Mouse (Mus musculus) intestine, embryonic 16.5 days (tissue): ENCODE measurements around the gene AA467197. TPM values are rescaled to one million over a fixed set of nuclear protein-coding genes. Genes with fewer than 3 reads are reported as not detected.

Experiments
- ATAC-seq: fragments of 200-750 bp; cut with Nextera tagmentation; 2 replicates; pipeline ENCODE4 v1.8.0; 2017; ENCODE audit warnings: moderate TSS enrichment, moderate library complexity
- H3K27ac ChIP-seq: fragments of 300-500 bp; sonication (generic); 2 replicates; pipeline ENCODE4 v1.5.1; 2014; ENCODE audit warnings: mild to moderate bottlenecking, low read length
- H3K27me3 ChIP-seq: fragments of 300-500 bp; sonication (generic); replicated peaks from 2 replicates; pipeline ENCODE4 v1.6.1; 2014; ENCODE audit warnings: low read length, control low read depth, mixed read lengths; ENCODE audit not compliant: control insufficient read depth, insufficient read depth
- H3K36me3 ChIP-seq: fragments of 300-500 bp; sonication (generic); 2 replicates; pipeline ENCODE4 v1.6.1; 2014; ENCODE audit warnings: low read length, control low read depth; ENCODE audit not compliant: control insufficient read depth, insufficient read depth
- H3K4me1 ChIP-seq: fragments of 300-500 bp; sonication (generic); 2 replicates; pipeline ENCODE4 v1.6.1; 2014; ENCODE audit warnings: low read length, control low read depth, mixed read lengths; ENCODE audit not compliant: control insufficient read depth, insufficient read depth
- H3K4me2 ChIP-seq: fragments of 300-500 bp; sonication (generic); 2 replicates; pipeline ENCODE4 v1.6.1; 2014; ENCODE audit warnings: low read depth, low read length, control low read depth
- H3K4me3 ChIP-seq: fragments of 300-500 bp; sonication (generic); 2 replicates; pipeline ENCODE4 v1.5.1; 2014; ENCODE audit warnings: mild to moderate bottlenecking, low read length
- H3K9ac ChIP-seq: fragments of 300-500 bp; sonication (generic); 2 replicates; pipeline ENCODE4 v1.6.1; 2014; ENCODE audit warnings: low read depth, low read length
- H3K9me3 ChIP-seq: fragments of 300-500 bp; sonication (generic); 2 replicates; pipeline ENCODE4 v1.6.1; 2016; ENCODE audit warnings: low read length, control low read depth; ENCODE audit not compliant: control insufficient read depth
- WGBS: fragments of 180-500 bp; shearing (Covaris S2); extraction: QIAGEN DNeasy Blood & Tissue Kit; methylation state at CpG from one replicate; pipeline ENCODE4 v1.1.7; 2014; 5-methylcytosine and 5-hydroxymethylcytosine counted together
- polyA plus RNA-seq: library from polyadenylated mRNA; unstranded; fragments of >200 nt; fragmentation: Nextera tagmentation; extraction: Ambion mirVana; gene quantifications from 2 replicates; pipeline ENCODE4 v1.2.1, GENCODE M21; 2015

Gene AA467197
- polyA plus RNA-seq = 8.7 and 10.1 TPM in 2 replicates

DNA sequence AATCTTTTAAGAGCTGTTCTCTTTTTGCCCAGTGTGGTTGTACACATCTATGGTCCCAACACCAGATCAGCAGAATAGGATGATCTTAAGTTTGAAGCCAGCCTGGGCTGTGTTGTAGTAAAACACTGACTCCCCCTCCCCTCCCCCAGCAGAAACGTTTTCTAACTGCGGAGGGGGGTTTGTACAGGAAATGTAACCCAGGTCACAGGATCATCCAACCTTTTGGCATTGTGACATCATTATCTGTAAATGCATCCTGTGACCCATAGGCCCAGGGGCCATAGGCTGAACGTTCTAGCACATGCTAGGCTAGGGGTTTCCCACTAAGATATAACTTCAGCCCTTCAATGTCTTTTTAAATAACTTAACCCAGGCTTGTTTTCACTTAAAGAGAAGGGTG is at the start of gene AA467197:
Gene AA467197, plus strand, starts transcription at position 301 of the 400 bp plus-strand sequence.
- Histone ChIP-seq H3K27ac (no peak within 1 kb of the TSS), H3K4me2 (peak within 1 kb of the TSS; percentile 88), H3K36me3 (0 out of 2 replicates have a peak, but pooled peaks cover 4% of the 10 kb centered on the region), H3K4me1 (peaks cover 2% of the 10 kb centered on the region; the same call in 1 of the 2 replicates), H3K27me3 (no peaks in the 10 kb centered on the region), H3K4me3 (peak within 1 kb of the TSS; percentile 55), H3K9ac (peak within 1 kb of the TSS; percentile 66), H3K9me3 (no peaks in the 10 kb centered on the region)
- ATAC-seq = no peak
- 46% methylated on average over 3 of the region's 3 CpGs for WGBS

DNA sequence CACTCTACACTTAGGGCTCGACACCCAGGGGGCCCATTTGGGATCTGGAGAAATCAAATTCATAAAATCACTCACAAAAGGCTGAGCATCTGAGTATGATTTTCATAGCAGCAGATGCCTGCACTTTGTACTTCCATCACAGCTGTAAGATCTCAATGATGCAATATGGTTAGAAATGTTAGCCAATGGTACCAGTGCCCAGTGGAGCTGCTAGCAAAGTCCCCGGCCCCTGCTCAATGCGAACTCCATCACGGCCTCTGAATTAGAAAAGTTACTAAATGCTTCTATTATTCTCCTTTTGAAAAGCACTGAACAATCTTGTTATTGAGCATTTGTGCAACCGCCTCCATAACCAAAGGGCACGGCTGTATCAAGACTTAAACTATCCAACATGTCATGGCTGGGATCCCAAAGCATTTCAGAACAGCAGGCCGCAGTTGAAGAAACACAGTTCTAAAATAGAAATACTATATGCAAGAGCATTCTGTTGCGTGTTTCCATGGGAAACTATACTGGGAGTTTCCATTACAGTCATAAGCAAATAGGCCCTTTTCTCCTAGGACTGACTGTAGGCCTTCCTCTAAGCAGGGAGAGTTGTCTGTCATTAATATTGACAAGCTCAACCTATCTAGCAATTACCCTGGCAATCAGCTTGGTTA is 48.8 kb upstream of the AA467197 start:
- ATAC-seq = no peak
- WGBS = 90% methylated on average over 8 of the region's 8 CpGs

DNA sequence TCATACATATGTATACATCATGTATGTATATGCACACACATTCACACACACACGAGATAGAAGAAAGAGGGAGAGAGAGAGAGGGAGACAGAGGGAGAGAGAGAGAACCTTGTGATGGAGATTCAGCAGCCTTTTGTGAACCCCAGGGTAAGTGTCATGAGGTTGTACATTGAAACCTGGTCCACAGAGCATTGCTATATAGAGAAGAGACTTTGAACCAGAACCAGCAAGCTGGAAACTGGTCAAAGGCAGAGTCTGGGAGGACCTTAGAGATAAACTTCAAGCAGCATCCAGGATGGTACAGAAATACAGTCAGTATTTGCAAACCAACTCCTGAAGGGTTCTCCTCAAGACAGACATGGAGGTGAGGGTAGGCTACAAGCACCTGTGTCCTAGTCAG is 46.4 kb upstream of the AA467197 start:
- no peaks in the 10 kb centered on the region for H3K36me3 ChIP-seq
- 67% methylated on average over 1 of the region's 1 CpGs for WGBS
- H3K9me3 ChIP-seq = no peaks in the 10 kb centered on the region
- H3K27ac ChIP-seq = no peak overlapping the region
- no peak overlapping the region for H3K4me2 ChIP-seq
- ATAC-seq = no peak
- peaks cover 3% of the 10 kb centered on the region; the same call in 1 of the 2 replicates for H3K4me1 ChIP-seq
- H3K27me3 ChIP-seq = no peaks in the 10 kb centered on the region
- no peak overlapping the region for H3K4me3 ChIP-seq
- no peak overlapping the region for H3K9ac ChIP-seq

More for the DNA sequence above, 48.8 kb upstream of the AA467197 start:
- H3K4me2 ChIP-seq = no peak overlapping the region
- H3K27me3 ChIP-seq = no peaks in the 10 kb centered on the region
- no peak overlapping the region for H3K27ac ChIP-seq
- H3K4me3 ChIP-seq = no peak overlapping the region
- H3K36me3 ChIP-seq = no peaks in the 10 kb centered on the region
- H3K9ac ChIP-seq = no peak overlapping the region
- peaks cover 3% of the 10 kb centered on the region; the same call in 1 of the 2 replicates for H3K4me1 ChIP-seq
- no peaks in the 10 kb centered on the region for H3K9me3 ChIP-seq

DNA sequence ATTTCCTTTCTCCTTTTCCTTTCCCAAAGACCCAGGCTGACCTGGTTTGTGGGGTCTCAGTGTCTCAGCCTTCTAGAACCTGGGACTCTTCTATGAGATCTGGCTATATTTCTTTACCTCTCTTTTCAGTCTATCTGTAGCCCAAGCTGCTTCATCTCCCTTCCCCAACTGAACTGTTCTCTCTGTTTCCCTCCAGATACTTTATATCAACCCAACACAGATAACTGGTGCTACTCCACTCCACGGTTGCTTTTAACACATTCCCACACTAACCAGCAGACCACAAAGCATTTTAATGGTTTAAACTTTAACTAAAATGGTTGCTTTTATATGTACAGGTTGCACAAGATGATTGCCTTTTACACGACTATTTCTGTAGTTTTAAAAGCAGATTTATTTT is 45.6 kb upstream of the AA467197 start:
- Histone ChIP-seq H3K4me3 (no peak overlapping the region), H3K9ac (no peak overlapping the region), H3K36me3 (no peaks in the 10 kb centered on the region), H3K4me1 (peaks cover 1% of the 10 kb centered on the region; the same call in 1 of the 2 replicates), H3K9me3 (no peaks in the 10 kb centered on the region), H3K4me2 (no peak overlapping the region), H3K27ac (no peak overlapping the region), H3K27me3 (no peaks in the 10 kb centered on the region)
- ATAC-seq = no peak
- 42% methylated on average over 2 of the region's 2 CpGs for WGBS

DNA sequence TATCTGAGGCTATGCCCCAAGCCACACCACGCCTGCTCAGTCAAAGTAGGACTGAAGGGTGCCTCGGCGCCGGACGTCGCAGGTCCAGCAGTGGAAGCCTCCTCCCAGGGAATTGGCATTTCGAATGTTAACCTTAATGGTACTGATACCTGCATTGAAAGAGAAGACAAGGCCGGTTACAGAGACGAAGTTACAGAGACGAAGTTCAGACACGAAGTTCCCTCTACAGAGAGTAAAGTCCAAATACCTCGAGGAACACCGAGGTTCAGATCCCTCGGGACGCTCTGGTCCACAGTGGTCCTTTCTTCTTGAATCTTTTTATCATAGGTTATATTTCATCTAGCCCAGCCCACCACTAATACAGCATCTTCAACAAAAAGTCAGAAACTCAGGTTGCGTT is 41.3 kb upstream of the AA467197 start:
- 91% methylated on average over 16 of the region's 16 CpGs for WGBS
- Histone ChIP-seq H3K9me3 (no peaks in the 10 kb centered on the region), H3K4me2 (no peak overlapping the region), H3K27ac (no peak overlapping the region), H3K27me3 (no peaks in the 10 kb centered on the region), H3K4me3 (no peak overlapping the region), H3K4me1 (no peaks in the 10 kb centered on the region), H3K36me3 (no peaks in the 10 kb centered on the region), H3K9ac (no peak overlapping the region)
- ATAC-seq = no peak

DNA sequence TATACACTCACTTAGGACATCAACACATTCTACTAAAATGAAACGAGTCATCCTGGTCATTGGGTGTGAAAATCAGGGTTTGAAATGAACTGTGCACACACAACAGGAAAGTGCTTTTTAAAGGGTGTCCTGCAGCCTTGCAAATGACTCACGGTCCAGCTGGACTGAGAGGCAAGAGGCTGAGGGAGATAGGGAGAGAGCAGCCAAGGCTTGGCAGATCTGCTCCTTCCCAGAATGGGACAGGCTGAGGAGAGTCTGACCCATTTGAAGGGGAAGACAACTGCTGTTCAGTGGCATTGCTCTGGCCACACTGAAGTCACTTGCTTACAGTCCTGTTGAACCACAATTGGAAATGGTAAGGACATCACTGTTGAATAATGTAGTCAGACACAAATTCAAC is 37.0 kb upstream of the AA467197 start:
- Histone ChIP-seq H3K9ac (no peak overlapping the region), H3K4me1 (no peaks in the 10 kb centered on the region), H3K4me2 (no peak overlapping the region), H3K27ac (no peak overlapping the region), H3K36me3 (no peaks in the 10 kb centered on the region), H3K27me3 (no peaks in the 10 kb centered on the region), H3K9me3 (no peaks in the 10 kb centered on the region), H3K4me3 (no peak overlapping the region)
- ATAC-seq = no peak
- 77% methylated on average over 2 of the region's 2 CpGs for WGBS

DNA sequence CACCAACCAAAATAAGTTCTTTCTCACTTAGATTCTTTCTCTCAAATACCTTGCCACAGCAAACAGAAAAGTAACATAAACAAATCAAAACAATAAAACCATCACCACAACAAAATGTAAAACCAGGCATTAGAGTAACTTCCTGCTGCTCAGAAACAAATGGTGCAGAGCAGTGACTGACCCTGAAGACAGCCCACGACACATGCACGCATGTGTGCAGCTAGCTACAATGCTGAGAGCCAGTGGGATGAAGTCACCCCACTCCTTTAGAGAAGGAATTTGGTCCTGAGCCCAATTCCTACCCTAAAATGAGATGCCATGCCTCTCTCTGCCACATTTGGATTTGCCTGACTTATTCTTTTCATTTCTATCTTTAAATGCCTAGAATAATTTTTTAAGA is 35.4 kb upstream of the AA467197 start:
- Histone ChIP-seq H3K36me3 (no peaks in the 10 kb centered on the region), H3K27ac (no peak overlapping the region), H3K27me3 (no peaks in the 10 kb centered on the region), H3K4me2 (no peak overlapping the region), H3K9ac (no peak overlapping the region), H3K9me3 (no peaks in the 10 kb centered on the region), H3K4me1 (no peaks in the 10 kb centered on the region), H3K4me3 (no peak overlapping the region)
- ATAC-seq = no peak
- WGBS = 78% methylated on average over 2 of the region's 2 CpGs

DNA sequence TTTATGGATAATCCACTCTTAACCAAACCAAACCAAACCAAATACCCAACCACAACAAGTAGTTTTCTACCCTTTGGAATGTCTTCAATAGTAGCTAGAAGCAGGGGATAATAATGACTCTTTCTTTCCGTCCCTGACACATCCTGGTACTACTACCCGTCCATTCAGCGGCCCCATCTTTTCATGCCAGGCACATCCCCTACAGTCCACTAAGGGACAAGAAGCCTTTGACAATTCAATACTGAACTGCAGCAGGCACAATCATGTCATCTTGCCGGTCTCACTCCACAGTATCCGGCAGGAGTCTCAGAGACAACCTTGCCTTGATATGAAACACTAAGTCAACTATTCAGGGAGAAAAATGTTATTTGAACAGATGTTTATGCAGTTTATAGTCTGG is 31.0 kb upstream of the AA467197 start:
- no peaks in the 10 kb centered on the region for H3K36me3 ChIP-seq
- H3K4me1 ChIP-seq = peaks cover 3% of the 10 kb centered on the region; the same call in 1 of the 2 replicates
- WGBS = 80% methylated on average over 5 of the region's 5 CpGs
- H3K9me3 ChIP-seq = no peaks in the 10 kb centered on the region
- H3K27ac ChIP-seq = no peak overlapping the region
- 0 out of 2 replicates have a peak, but pooled peaks cover 3% of the 10 kb centered on the region for H3K27me3 ChIP-seq
- no peak overlapping the region for H3K9ac ChIP-seq
- H3K4me2 ChIP-seq = no peak overlapping the region
- H3K4me3 ChIP-seq = no peak overlapping the region
- no peak for ATAC-seq

DNA sequence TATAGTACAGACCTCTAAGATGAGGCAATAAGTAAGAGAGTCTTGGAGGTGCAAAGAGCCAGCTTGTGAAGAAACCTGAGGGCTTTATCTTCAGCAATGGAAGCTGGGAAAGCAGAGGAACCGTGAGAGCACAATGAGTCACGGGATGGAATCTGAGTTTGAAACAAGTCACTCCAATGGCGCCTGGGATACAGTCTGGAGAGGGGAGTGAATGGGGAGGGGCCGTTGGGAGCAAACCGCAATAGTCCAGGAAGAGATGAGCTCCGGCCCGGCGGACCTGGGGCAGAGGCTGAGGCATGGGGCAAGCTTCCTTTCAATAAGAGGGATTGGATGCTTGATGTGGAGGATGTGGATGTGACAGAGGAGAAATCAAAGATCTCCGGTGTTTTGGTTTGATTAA is 28.0 kb upstream of the AA467197 start:
- H3K27me3 ChIP-seq = 0 out of 2 replicates have a peak, but pooled peaks cover 4% of the 10 kb centered on the region
- WGBS = 78% methylated on average over 9 of the region's 9 CpGs
- H3K9me3 ChIP-seq = no peaks in the 10 kb centered on the region
- H3K36me3 ChIP-seq = no peaks in the 10 kb centered on the region
- peaks cover 9% of the 10 kb centered on the region for H3K4me1 ChIP-seq
- no peak for ATAC-seq
- H3K27ac ChIP-seq = no peak overlapping the region
- H3K9ac ChIP-seq = no peak overlapping the region
- no peak overlapping the region for H3K4me3 ChIP-seq
- no peak overlapping the region for H3K4me2 ChIP-seq
